Mouse (Mus musculus) spleen, embryonic (tissue): ENCODE results near the gene Avpr1b.

ENCODE experiments used
- CTCF ChIA-PET: fragments of 350-600 bp; sonication (Branson Sonifier 250); formaldehyde crosslinking; loops from one replicate; lab custom pipeline; 2022; lab: Charles Lee

Gene Avpr1b

DNA sequence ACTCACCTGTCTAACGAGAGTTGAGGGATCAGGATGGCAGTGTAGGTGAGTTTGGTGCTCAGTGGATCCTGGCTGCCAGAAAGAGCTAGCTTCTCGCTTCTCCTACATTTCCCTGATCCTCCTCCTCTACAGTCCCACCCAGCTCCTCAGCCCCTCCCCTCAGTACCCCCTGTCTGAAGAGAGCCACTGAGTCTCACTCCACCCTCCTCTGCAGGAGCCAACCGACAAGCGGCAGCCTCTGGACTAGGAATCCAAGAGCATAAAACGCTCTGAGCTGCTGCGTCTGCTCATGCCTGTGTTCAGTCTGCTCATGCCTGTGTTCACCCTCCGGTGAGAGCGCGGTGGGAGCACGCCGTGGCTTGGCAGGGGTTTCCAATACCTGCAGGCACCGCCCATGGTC lies at the start of gene Avpr1b:
Gene Avpr1b, plus strand, starts transcription at position 335 of the 400 bp plus-strand sequence.
- CTCF ChIA-PET: interaction anchor here (0.6 to 1.2 kb wide), 2 partner anchors 37 to 247 kb away, joined by 3 read pairs; no protein-coding TSS in a partner anchor

DNA sequence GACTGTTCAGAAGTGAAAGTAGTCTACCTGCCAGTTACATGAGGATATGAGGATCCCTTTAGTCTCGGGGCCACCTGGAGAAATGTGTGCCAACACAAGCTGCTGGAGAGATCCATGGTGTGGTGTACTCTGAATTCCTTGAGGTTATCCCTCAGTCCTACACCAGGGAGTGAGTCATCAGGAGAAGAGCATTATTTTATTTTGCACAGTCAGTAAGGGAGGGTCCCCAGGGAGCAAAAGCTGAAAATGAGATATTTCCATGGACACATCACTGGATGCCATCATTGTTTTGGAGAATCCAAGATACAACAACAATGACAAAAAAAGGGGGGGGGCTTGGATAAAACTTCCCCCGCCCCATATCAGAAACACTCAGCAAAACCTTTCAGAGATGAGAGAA lies 47.1 kb upstream of the Avpr1b start:
- CTCF ChIA-PET: no interaction called here

DNA sequence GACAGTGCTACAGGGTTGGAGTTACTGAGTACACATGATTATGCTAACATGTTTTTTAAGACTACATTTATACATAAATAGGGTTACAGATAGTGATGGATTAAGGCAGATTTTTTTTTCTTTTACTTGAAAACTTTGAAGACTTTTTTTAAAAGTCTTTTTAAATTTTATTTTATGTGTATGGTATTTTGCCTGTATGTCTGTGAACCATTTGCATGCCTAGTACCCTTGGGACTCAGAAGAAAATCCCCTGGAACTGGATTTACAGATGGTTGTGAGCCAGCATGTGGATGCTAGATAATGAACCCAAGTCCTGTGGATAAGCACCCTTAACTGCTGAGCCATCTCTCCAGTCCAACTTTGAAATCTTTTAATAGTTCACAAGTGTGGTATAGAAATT lies 45.6 kb upstream of the Avpr1b start:
- CTCF ChIA-PET: no interaction called here

DNA sequence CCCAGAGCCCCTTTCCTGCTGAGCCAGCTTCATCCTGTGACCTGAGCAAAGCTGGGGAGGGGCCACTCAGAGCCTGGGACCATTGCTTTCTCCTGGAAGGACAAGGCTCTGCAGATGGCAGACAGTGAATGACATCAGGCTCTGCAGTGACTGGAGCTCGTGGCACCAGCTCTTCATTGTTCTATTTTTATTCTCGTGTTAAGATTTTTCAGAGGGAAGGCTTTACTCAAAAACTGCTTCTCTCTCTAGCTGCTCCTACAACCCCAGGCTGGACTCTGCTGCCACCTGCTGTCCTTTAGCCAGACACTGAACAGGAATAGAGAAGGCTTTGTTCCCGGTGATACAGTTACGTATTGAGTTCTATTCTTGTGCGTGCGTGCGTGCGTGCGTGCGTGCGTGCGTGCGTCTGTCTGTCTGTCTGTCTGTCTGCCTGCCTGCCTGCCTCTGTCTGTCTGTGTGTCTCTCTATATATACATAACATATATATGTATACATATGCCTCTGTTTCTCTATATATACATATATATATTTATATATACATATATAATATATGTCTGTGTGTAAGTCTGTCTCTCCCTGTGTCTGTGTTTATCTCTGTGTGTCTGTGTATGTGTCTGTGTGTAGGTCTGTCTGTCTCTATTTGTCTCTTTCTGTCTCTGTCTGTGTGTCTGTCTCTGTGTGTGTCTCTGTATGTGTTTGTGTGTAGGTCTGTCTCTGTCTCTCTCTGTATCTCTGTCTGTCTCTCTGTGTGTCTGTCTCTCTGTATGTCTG lies 43.8 kb upstream of the Avpr1b start:
- CTCF ChIA-PET: interaction anchor here (0.6 to 1.0 kb wide), 4 partner anchors 11 to 265 kb away, joined by 3 to 6 read pairs (median 4); no protein-coding TSS in a partner anchor

DNA sequence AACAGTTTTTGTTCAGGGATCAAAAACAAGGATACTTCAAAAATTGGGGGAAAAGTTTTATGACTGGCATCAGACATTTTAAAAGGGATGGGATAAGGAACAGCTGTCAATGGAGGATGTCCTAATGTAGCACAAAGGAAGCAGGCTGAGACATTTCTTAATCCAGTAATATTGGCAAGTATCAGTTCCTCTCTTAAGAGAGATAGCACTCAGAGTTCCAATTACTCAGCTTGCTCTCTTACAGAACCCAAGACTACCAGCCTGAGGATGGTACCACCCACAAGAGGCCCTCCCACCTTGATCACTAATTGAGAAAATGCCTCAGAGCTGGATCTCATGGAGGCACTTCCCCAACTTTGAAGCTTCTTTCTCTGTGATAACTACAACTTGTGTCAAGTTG lies 38.5 kb upstream of the Avpr1b start:
- CTCF ChIA-PET: no interaction called here

DNA sequence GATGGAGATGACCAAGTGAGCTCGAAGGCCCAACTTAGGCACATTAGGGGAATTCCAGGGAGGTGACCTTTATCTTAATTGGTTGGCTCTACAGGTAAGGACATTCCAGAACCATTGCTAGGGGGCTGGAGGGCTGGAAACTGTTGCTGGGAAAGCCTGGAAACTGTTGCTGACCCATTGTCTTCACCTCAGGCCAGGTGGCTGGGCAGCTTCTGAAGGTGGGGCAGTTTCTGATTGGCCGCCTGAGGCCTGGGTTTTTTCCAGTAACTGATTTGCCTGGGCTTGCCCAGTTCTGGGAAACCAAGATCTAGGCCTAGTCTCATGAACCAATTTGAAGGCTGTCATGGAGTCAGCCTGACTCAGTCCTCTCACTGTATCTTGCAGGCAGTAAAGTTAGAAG lies 37.0 kb upstream of the Avpr1b start:
- CTCF ChIA-PET: no interaction called here

DNA sequence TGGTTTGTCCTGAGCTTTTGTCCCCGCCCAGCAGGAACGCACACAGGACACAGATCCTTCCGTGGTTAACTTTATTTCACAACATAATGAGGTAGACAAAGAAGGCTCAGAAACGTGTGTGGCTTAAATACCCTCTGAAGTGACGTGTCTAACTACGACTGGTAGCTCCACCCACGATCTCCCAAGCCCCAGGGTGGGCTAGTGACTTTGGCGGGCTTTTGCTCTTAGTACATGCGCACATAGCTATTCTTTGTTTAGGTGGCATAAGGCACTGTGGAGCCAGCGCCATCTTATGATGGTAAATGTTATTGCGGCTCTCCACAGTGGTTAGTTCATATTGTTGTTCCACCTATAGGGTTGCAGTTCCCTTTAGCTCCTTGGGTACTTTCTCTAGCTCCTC lies 33.0 kb upstream of the Avpr1b start:
- CTCF ChIA-PET: interaction anchor here (0.7 to 1.2 kb wide), 2 partner anchors 11 to 322 kb away, joined by 3 to 10 read pairs; no protein-coding TSS in a partner anchor

DNA sequence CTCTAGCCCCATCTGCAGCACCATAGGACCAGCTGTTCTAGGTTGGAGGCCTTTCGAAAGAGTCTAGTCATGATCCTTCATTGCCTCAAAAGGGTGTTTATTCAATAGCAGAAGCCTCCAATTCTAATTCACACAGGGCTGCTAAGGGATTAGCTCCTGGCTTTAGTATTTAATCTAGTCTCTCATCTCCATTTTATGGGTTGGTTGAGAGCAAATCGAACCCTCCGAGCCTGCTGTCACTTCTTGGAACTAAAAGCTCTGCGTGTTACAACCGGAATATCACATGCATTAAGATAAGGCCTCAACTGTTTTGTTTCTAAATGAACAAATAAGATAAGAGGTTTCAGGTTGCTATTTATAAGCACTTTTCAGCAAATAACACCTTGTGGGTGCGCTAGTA lies 29.3 kb upstream of the Avpr1b start:
- CTCF ChIA-PET: no interaction called here

DNA sequence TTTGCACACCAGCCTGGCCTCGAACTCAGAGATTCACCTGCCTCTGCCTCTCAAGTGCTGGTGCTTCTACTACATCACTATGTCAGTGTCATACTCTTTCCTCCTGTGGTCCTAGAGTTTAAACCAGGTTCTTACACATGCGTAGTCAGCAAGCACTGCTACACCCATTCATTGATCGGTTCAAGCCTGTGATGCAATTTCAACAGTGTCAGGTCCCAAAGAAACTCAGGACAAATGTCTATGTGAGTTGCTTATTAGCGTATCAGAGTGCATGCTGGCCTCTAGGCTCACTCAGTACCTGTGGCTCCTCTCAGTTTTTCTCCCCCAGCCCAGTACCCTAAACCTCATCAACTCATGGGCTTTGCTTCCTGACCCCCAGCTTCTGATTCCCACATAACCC lies 28.6 kb upstream of the Avpr1b start:
- CTCF ChIA-PET: no interaction called here

DNA sequence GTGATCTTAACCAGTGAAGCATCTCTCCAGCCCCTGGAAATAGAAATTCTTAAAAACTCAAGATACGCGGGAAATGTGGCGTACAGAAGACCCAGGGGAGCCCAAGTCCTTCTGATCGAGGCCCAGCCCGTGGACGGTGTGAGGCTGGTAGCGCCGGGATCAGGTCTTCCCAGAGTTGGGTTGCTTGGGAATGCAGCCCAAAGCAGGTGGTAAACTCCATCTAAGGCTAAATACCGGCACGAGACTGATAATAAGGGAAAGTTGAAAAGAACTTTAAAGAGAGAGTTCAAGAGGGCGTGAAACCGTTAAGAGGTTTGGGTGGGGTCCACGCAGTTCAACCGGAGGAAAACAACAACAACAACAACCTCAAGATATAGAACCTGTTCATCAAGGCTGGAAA lies 25.3 kb upstream of the Avpr1b start:
- CTCF ChIA-PET: interaction anchor here (0.5 kb wide), 1 partner anchor 152 kb away, joined by 3 read pairs; no protein-coding TSS in a partner anchor

DNA sequence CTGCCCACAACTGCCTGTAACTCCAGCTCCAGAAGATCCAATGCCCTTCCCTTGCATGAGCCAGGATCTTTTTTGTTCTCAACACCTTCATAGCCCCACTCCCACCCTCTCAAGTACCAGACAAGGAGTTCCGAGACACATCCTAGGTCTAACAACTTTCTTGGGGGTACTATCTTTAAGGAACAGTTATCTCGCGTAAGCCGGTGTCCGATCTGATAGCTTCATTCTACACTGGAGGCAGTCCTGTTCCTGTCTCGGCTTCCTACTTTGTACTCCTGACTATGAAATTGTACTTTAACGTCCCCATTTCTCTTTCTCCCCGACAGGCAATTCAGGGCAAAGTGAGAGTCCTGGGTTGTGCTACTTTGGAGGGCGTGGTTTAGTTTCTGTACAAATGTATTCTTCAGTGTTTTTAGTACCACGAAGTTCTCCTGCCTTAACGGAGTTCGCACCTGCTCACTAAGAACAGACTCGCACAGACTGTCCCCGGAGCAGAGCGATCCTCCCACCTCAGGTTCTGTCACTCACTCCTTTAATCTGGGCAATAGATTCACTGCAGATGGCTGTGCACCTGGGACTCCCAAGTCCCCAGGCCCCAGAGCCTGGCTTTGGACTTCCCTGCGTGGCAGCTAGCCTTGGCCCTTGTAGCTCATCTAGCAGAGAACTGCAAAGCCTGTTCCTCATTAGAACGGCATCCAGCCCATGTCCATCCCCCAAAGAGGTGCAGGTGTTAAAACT lies 19.9 kb upstream of the Avpr1b start:
- CTCF ChIA-PET: no interaction called here

DNA sequence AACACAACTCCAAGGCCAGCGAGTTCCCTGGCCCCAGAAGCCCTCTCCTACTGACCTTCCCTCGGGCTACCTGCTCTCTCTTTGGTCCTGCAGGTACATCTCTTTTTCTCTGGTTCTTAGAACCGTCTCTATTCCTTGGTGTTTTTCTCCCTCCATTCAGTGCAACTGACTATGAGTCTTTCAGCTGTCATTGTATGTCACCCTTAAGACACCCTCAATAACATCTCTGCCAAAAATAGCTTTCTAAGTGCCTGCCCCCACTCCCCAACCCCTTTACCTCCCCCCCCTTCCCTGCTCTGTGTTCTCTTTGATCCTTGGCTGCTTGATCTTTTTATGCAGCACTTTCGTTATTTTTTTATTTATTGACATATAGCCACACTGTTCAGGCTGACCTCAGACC lies 18.6 kb upstream of the Avpr1b start:
- CTCF ChIA-PET: no interaction called here

DNA sequence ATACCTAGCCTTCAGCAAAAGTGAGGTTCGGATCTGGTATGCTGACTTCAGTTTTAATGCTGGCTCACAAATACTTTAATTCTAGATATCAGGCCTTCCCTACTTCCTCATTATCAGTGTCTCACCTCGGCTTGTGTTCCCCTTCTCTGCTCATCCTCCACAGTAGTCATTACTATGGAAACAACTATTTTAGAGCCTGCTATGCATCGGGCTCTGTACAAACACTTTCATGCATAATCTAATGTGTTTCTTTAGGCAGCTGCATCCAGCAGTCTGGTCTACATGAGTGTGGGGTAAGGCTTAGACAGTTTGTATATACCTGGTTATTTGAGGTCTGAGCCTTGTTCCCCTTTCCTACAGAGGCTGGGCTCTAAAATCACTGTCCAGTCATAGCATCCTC lies 15.4 kb upstream of the Avpr1b start:
- CTCF ChIA-PET: no interaction called here

DNA sequence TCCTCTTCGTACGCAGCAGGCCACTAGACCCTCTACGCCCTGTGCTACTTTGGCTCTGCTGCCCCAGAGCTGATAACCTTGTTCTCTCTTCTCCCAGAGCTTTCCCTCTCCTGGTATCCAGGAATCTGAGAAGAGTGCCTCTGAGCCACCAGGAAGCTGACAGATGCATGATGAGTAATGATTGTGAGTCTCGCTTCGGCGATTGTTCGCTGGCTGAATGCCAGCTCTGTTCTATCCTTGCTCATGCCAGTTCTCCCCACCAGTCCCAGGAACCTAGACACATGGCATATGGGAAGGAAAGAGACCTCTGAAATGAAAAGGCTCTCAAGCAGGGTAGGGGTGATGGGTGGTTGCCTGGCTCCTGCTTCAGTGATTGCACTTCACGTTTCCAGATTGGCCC lies 12.2 kb upstream of the Avpr1b start:
- CTCF ChIA-PET: no interaction called here

DNA sequence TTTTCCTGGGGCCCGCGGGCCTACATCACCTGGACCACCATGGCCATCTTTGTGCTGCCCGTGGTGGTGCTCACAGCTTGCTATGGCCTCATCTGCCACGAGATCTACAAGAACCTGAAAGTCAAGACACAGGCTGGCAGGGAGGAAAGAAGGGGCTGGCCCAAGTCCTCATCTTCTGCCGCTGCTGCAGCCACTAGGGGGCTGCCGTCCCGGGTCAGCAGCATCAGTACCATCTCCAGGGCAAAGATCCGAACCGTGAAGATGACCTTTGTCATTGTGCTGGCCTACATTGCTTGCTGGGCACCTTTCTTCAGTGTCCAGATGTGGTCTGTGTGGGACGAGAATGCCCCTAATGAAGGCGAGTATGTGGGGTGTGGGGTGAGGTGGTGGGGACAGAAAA lies 1.3 kb downstream of the Avpr1b start:
- CTCF ChIA-PET: no interaction called here

DNA sequence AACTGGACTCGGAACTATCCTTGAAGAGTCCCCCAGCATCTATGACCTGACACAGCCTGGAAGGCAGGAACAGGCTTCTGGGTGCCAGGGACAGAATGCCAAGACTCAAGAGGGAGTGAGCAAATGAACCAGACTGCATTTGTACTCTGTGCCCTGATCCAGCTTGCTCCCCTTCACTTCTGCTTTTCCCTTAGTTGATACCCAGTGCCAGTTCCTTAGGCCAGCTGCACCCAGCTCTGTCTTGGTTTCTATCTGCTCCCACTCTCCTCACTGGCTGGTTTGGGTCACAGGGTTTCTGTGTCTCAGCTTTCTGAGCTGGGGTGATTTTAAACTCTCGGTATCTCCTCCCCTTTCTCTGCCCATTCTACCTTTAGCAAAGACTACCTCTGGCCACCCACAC lies 7.7 kb downstream of the Avpr1b start:
- CTCF ChIA-PET: no interaction called here

DNA sequence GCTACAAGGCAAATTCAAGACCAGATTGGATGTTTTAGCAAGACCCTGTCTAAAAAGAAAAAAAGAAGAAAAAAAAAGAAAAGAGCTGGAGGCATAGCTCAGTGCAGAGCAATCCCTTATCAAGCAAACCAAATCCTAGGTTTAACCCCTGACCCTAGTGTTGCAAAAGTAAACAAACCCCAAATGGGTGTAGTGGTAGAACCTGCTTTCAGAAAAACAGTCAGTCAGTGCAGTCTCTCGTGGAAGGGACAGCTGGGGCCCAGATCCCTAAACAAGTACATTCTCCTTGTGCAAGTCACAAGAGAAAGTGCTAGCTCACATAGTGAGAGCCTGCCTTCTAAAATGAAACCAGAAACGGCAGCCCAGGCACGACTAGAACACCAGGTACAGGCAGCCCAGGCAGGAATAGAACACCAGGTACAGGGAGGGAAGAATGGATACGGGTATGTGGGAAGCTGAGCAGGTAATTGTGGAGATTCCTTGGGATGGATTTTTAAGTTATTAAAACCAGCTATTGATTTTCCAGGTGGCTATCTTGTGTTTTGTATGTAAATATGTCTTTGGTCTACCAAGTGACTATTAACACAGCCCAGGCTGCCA lies 13.6 kb downstream of the Avpr1b start:
- CTCF ChIA-PET: interaction anchor here (0.7 to 0.8 kb wide), 2 partner anchors 44 to 64 kb away, joined by 4 read pairs; no protein-coding TSS in a partner anchor

DNA sequence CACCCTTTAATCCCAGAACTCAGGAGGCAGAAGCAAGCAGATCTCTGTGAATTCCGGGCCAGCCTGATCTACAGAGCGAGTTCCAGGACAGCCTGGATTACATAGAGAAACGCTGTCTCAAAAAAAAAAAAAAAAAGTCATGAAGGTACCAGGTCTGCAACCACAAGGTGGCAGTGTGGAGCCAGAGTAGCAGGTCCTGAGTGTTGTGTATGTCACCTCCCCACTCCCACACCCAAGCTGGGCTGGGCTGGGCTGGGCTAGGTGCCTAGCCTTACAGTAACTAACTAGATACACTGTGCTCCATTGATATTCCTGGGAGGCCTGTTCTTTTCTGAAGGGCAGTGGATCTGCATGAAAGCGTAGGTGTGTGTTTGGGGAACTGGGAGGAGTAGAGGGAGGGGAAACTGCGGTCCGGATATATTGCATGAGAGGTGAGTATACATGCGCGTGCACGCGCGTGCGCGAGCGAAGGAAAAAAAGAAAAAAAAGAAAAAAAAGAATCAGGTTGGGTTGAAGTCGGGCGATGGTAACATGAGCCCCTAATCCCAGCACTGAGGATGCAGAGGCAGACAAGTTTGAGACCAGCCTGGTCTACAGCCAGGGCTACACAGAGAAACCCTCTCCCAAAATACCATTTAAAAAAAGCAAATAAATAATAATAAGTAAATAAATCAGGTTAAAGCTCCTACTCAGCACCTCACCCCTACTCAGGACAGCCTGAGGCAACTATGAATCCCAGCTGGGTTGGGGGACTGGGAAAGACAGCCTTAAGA lies 14.5 kb downstream of the Avpr1b start:
- CTCF ChIA-PET: interaction anchor here (0.6 to 0.8 kb wide), 4 partner anchors 43 to 184 kb away, joined by 3 to 7 read pairs (median 4); no protein-coding TSS in a partner anchor

DNA sequence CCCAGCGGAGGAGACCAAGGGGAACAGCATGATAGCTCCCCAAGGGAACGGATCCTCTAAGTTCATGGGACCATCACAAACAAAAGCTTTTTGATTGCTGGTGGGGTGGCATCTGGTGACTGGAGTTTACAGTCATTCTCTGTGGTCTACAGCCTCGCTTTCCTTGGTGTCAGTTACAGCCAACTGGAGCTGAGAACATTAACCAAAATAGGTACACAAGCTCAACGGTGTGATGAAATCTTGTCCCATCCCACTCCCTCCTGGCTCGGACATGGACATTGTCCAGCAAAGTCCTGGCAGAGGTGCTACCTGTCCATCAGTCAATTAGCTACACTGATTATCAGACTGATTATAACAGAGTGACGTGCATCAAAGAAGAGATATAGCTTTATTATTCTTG lies 15.6 kb downstream of the Avpr1b start:
- CTCF ChIA-PET: interaction anchor here (0.7 kb wide), 1 partner anchor 20 kb away, joined by 17 read pairs; no protein-coding TSS in a partner anchor

DNA sequence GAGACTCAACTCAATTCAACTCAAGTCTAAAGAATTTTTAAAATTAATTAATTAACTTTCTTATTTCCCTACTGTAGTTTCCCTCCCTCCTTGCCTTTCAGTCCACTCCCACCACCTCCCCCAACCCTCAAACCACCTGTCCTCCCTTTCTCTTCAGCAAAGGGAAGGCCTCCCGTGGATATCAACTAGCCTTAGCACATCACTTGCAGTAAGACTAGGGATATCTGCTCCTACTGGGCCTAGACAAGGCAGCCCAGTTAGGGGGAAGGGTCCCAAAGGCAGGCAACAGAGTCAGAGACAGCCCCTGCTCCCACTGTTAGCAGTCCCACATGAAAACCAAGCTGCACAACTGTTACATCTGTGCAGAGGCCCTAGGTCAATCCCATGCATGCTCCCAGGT lies 17.1 kb downstream of the Avpr1b start:
- CTCF ChIA-PET: no interaction called here

DNA sequence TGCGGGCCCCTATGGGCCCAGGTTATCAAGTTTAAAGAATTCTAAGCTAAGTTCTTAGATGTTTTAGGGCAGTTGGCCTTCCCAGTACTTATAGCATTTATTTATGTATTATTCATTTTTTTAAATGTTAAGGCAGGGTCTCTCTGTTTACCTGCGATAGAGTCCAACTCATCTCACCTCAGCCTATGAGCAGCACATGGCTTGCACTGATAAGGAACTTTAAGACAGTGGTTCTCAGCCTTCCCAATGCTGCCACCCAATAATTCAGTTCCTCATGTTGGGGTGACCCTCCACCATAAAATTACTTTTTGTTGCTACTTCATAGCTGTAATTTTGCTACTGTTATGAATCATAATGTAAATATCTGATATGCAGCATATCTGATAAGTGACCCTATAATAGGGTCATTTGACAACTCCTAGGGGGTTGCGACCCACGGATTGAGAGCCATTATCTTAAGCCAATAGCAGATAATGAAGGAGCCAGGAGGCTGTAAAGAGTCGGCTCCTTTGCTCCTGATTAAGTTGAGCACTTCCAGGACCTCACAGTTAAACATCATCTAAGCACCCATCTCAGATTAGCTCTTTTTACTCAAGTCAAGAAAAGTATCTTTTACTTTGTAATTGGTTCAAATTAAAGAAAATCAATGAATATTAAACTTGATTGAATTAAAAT lies 17.6 kb downstream of the Avpr1b start:
- CTCF ChIA-PET: no interaction called here
